In genomic region chr1:34891559-34892289, GRCm38 (mm10) we compare ENCODE assay signal across 8 mouse cellular contexts. TPM values are rescaled to one million over a fixed set of nuclear protein-coding genes. Genes with fewer than 3 reads are reported as not detected.
DNase-seq lines count a peak whose midpoint lies in the region; ATAC-seq and TF ChIP-seq lines count a peak whose summit lies in the region.

No protein-coding gene starts in this region.

- no peak for TF ChIP-seq POLR2A in brain, embryonic 14.5 days (IDR thresholded peaks at IDR 0.05; ENCODE audit: borderline replicate concordance, extremely low read depth, insufficient read depth, insufficient read length, poor library complexity, severe bottlenecking)
- TF ChIP-seq POLR2A in olfactory bulb, adult 2 months (IDR thresholded peaks at IDR 0.05; ENCODE audit: insufficient read depth, low read depth, low read length) = no peak

- intact Hi-C loops in heart, postnatal 25 days (cut with DNase I) = loop anchor here (5.0 to 10.0 kb wide), 2 partner anchors 237 to 376 kb away; no protein-coding TSS in a partner anchor

- no peaks in the 10 kb centered on the region for H3K27me3 ChIP-seq in heart, embryonic 11.5 days (ENCODE audit: control insufficient read depth, insufficient read depth, low read length)
- H3K27me3 ChIP-seq in forebrain, embryonic 13.5 days = 0 out of 2 replicates have a peak, but pooled peaks cover 3% of the 10 kb centered on the region
- H3K27me3 ChIP-seq in intestine, postnatal 0 days (replicated peaks; ENCODE audit: control insufficient read depth, insufficient read depth, low read length) = no peaks in the 10 kb centered on the region
- H3K27me3 ChIP-seq in limb, embryonic 13.5 days = peaks cover 3% of the 10 kb centered on the region; the same call in 1 of the 2 replicates

- peak; percentile 86 for TF ChIP-seq CTCF in brain, embryonic 14.5 days (IDR thresholded peaks at IDR 0.05; ENCODE audit: borderline replicate concordance, extremely low read depth, insufficient read depth, insufficient read length)
- peak; percentile 75 for TF ChIP-seq CTCF in intestine, postnatal 0 days (IDR thresholded peaks at IDR 0.05; ENCODE audit: low read depth)
- peak; percentile 62 for TF ChIP-seq CTCF in olfactory bulb, adult 2 months (IDR thresholded peaks at IDR 0.05; ENCODE audit: insufficient read depth, low read depth, low read length)

- H3K27ac ChIP-seq in heart, embryonic 11.5 days (ENCODE audit: low read depth, low read length) = no peak overlapping the region
- no peak overlapping the region for H3K27ac ChIP-seq in forebrain, embryonic 13.5 days
- no peak overlapping the region for H3K27ac ChIP-seq in intestine, postnatal 0 days (ENCODE audit: low read depth, low read length)
- no peak overlapping the region for H3K27ac ChIP-seq in limb, embryonic 13.5 days
- H3K27ac ChIP-seq in olfactory bulb, adult 2 months (ENCODE audit: insufficient read depth, low read depth, low read length) = no peak overlapping the region

- WGBS in heart, embryonic 11.5 days (ENCODE audit: insufficient replicate concordance) = 39% methylated on average over 14 of the region's 14 CpGs
- 58% methylated on average over 14 of the region's 14 CpGs for WGBS in forebrain, embryonic 13.5 days
- 58% methylated on average over 14 of the region's 14 CpGs for WGBS in intestine, postnatal 0 days
- WGBS in limb, embryonic 13.5 days = 59% methylated on average over 14 of the region's 14 CpGs
- WGBS in olfactory bulb, adult 2 months = 54% methylated on average over 14 of the region's 14 CpGs

- no peak overlapping the region for H3K4me3 ChIP-seq in heart, embryonic 11.5 days (ENCODE audit: low read depth, low read length)
- H3K4me3 ChIP-seq in forebrain, embryonic 13.5 days = no peak overlapping the region
- H3K4me3 ChIP-seq in intestine, postnatal 0 days (ENCODE audit: low read depth, low read length) = no peak overlapping the region
- H3K4me3 ChIP-seq in limb, embryonic 13.5 days = no peak overlapping the region
- no peak overlapping the region for H3K4me3 ChIP-seq in olfactory bulb, adult 2 months (ENCODE audit: insufficient read depth, low read depth, low read length)

- no peaks in the 10 kb centered on the region for H3K36me3 ChIP-seq in heart, embryonic 11.5 days (ENCODE audit: control insufficient read depth, insufficient read depth, low read length)
- H3K36me3 ChIP-seq in forebrain, embryonic 13.5 days (ENCODE audit: poor library complexity, severe bottlenecking) = no peaks in the 10 kb centered on the region
- no peaks in the 10 kb centered on the region for H3K36me3 ChIP-seq in intestine, postnatal 0 days (ENCODE audit: control insufficient read depth, insufficient read depth)
- H3K36me3 ChIP-seq in limb, embryonic 13.5 days = no peaks in the 10 kb centered on the region

- ATAC-seq in heart, embryonic 11.5 days (replicated peaks; ENCODE audit: insufficient number of reproducible peaks, low FRiP score, low TSS enrichment) = 0 out of 2 replicates have a peak, but pooled peaks have one; percentile 35
- ATAC-seq in forebrain, embryonic 13.5 days = peak; percentile 89
- no peak for ATAC-seq in intestine, postnatal 0 days
- ATAC-seq in limb, embryonic 13.5 days (ENCODE audit: low FRiP score, low read depth) = 0 out of 2 replicates have a peak, but pooled peaks have one; percentile 48
- no peak for ATAC-seq in inflammation-experienced regulatory T-cells, adult 6 months

- H3K9me3 ChIP-seq in heart, embryonic 11.5 days (replicated peaks; ENCODE audit: control insufficient read depth, low read length) = no peaks in the 10 kb centered on the region
- no peaks in the 10 kb centered on the region for H3K9me3 ChIP-seq in forebrain, embryonic 13.5 days (replicated peaks)
- no peaks in the 10 kb centered on the region for H3K9me3 ChIP-seq in intestine, postnatal 0 days (ENCODE audit: control insufficient read depth)
- H3K9me3 ChIP-seq in limb, embryonic 13.5 days = no peaks in the 10 kb centered on the region

- no peak for DNase-seq in heart, postnatal 25 days (ENCODE audit: low spot score)
- DNase-seq in brain, embryonic 14.5 days (ENCODE audit: low read depth) = peak; percentile 84

- H3K4me2 ChIP-seq in heart, embryonic 11.5 days = no peak overlapping the region
- H3K4me2 ChIP-seq in forebrain, embryonic 13.5 days = no peak overlapping the region
- H3K4me2 ChIP-seq in intestine, postnatal 0 days (replicated peaks; ENCODE audit: low read depth) = no peak overlapping the region
- H3K4me2 ChIP-seq in limb, embryonic 13.5 days (replicated peaks) = no peak overlapping the region

- peaks cover 5% of the 10 kb centered on the region; the same call in 1 of the 2 replicates for H3K4me1 ChIP-seq in heart, embryonic 11.5 days (ENCODE audit: control insufficient read depth, insufficient read depth, low read length)
- no peaks in the 10 kb centered on the region for H3K4me1 ChIP-seq in forebrain, embryonic 13.5 days
- no peaks in the 10 kb centered on the region for H3K4me1 ChIP-seq in intestine, postnatal 0 days (replicated peaks; ENCODE audit: control insufficient read depth, insufficient read depth, low read length)
- no peaks in the 10 kb centered on the region for H3K4me1 ChIP-seq in limb, embryonic 13.5 days
- H3K4me1 ChIP-seq in olfactory bulb, adult 2 months (ENCODE audit: control insufficient read depth, insufficient read depth, low read length) = 0 out of 2 replicates have a peak, but pooled peaks cover 4% of the 10 kb centered on the region

- no peak overlapping the region for H3K9ac ChIP-seq in heart, embryonic 11.5 days (ENCODE audit: low read depth, low read length)
- no peak overlapping the region for H3K9ac ChIP-seq in forebrain, embryonic 13.5 days
- no peak overlapping the region for H3K9ac ChIP-seq in intestine, postnatal 0 days (ENCODE audit: low read depth, low read length)
- no peak overlapping the region for H3K9ac ChIP-seq in limb, embryonic 13.5 days

RNA-seq across cellular contexts. Expression of gene Plekhb2, which starts 41.9 kb away (rescaled TPM):
- polyA plus RNA-seq in heart, embryonic 11.5 days (2014; fragmentation: Nextera tagmentation; extraction: Ambion mirVana) = 58.0 and 62.3 TPM in 2 replicates
- total RNA-seq in heart, postnatal 25 days (2021) = 100 to 1,000 TPM; 102 to 114 TPM
- 40.4 and 43.9 TPM in 2 replicates for polyA plus RNA-seq in brain, embryonic 14.5 days (2012; rRNA removed)
- polyA plus RNA-seq in forebrain, embryonic 13.5 days (2015; fragmentation: Nextera tagmentation; extraction: Ambion mirVana) = 53.1 and 61.6 TPM in 2 replicates
- polyA plus RNA-seq in intestine, postnatal 0 days (2015; fragmentation: Nextera tagmentation; extraction: Ambion mirVana) = 191 and 206 TPM in 2 replicates
- 16.2 and 17.9 TPM in 2 replicates for polyA plus RNA-seq in limb, embryonic 13.5 days (2015; fragmentation: Nextera tagmentation; extraction: Ambion mirVana)
- polyA plus RNA-seq in olfactory bulb, adult 2 months (2012; ENCODE audit: insufficient read depth, insufficient read length, low replicate concordance, missing spikeins) = 621 TPM in 1 of 2 replicates, not detected in the other
- 100 to 1,000 TPM; 107 to 209 (median 120) TPM for polyA plus RNA-seq in inflammation-experienced regulatory T-cells, adult 6 months (2017; shearing (Covaris generic))

RNA-seq across cellular contexts. Expression of gene Fam168b, which starts 48.9 kb away (rescaled TPM):
- polyA plus RNA-seq in heart, embryonic 11.5 days (2014; fragmentation: Nextera tagmentation; extraction: Ambion mirVana) = 33.0 and 53.4 TPM in 2 replicates
- 10 to 100 TPM; 43.0 to 45.3 TPM for total RNA-seq in heart, postnatal 25 days (2021)
- 399 and 501 TPM in 2 replicates for polyA plus RNA-seq in brain, embryonic 14.5 days (2012; rRNA removed)
- polyA plus RNA-seq in forebrain, embryonic 13.5 days (2015; fragmentation: Nextera tagmentation; extraction: Ambion mirVana) = 126 and 137 TPM in 2 replicates
- 22.4 and 23.6 TPM in 2 replicates for polyA plus RNA-seq in intestine, postnatal 0 days (2015; fragmentation: Nextera tagmentation; extraction: Ambion mirVana)
- polyA plus RNA-seq in limb, embryonic 13.5 days (2015; fragmentation: Nextera tagmentation; extraction: Ambion mirVana) = 91.2 and 99.0 TPM in 2 replicates
- polyA plus RNA-seq in olfactory bulb, adult 2 months (2012; ENCODE audit: insufficient read depth, insufficient read length, low replicate concordance, missing spikeins) = 285 TPM in 1 of 2 replicates, not detected in the other
- polyA plus RNA-seq in inflammation-experienced regulatory T-cells, adult 6 months (2017; shearing (Covaris generic)) = 10 to 100 TPM; 15.0 to 27.8 (median 19.4) TPM

Comparison
In these comparisons a context has a peak if more than half of its experiments do, and no peak if none do; other contexts are left out.
1. ATAC-seq: peak in heart, embryonic 11.5 days (single experiment), forebrain, embryonic 13.5 days (single experiment) and limb, embryonic 13.5 days (single experiment); none in intestine, postnatal 0 days (single experiment) and inflammation-experienced regulatory T-cells, adult 6 months (single experiment).
2. Peak in every context shown above with its lines, with median percentiles within 50 percentile points of each other: CTCF ChIP-seq.